Mouse (Mus musculus) intestine, postnatal 0 days (tissue): ENCODE data around the gene Scrn2. TPM values are rescaled to one million over a fixed set of nuclear protein-coding genes. Genes with fewer than 3 reads are reported as not detected.

Experiments
- ATAC-seq: fragments of 200-750 bp; cut with Nextera tagmentation; 2 replicates; pipeline ENCODE4 v1.8.0; 2017; ENCODE audit warnings: mild to moderate bottlenecking, moderate TSS enrichment, moderate library complexity
- H3K27ac ChIP-seq: fragments of 300-500 bp; sonication (generic); 2 replicates; pipeline ENCODE4 v1.5.1; 2014; ENCODE audit warnings: mild to moderate bottlenecking, low read depth, low read length, moderate library complexity
- H3K27me3 ChIP-seq: fragments of 300-500 bp; sonication (generic); replicated peaks from 2 replicates; pipeline ENCODE4 v1.6.1; 2014; ENCODE audit warnings: low read length, mixed read lengths; ENCODE audit not compliant: control insufficient read depth, insufficient read depth
- H3K36me3 ChIP-seq: fragments of 300-500 bp; sonication (generic); 2 replicates; pipeline ENCODE4 v1.6.1; 2014; ENCODE audit warnings: mild to moderate bottlenecking, moderate library complexity; ENCODE audit not compliant: control insufficient read depth, insufficient read depth
- H3K4me1 ChIP-seq: fragments of 300-500 bp; sonication (generic); replicated peaks from 2 replicates; pipeline ENCODE4 v1.6.1; 2014; ENCODE audit warnings: antibody characterized with exemption, low read length, mixed read lengths; ENCODE audit not compliant: control insufficient read depth, insufficient read depth
- H3K4me2 ChIP-seq: fragments of 300-500 bp; sonication (generic); replicated peaks from 2 replicates; pipeline ENCODE4 v1.6.1; 2014; ENCODE audit warnings: low read depth, mild to moderate bottlenecking, moderate library complexity
- H3K4me3 ChIP-seq: fragments of 300-500 bp; sonication (generic); 2 replicates; pipeline ENCODE4 v1.5.1; 2014; ENCODE audit warnings: low read depth, low read length
- H3K9ac ChIP-seq: fragments of 300-500 bp; sonication (generic); 2 replicates; pipeline ENCODE4 v1.6.1; 2014; ENCODE audit warnings: mild to moderate bottlenecking, low read depth, low read length
- H3K9me3 ChIP-seq: fragments of 300-500 bp; sonication (generic); 2 replicates; pipeline ENCODE4 v1.6.1; 2016; ENCODE audit warnings: mixed run types; ENCODE audit not compliant: control insufficient read depth
- CTCF ChIP-seq: sonication (generic); IDR thresholded peaks from 2 replicates; pipeline ENCODE4 v1.5.1; 2016; ENCODE audit warnings: low read depth, mild to moderate bottlenecking, control low read depth, antibody characterized with exemption, moderate library complexity
- WGBS: fragments of 180-500 bp; shearing (Covaris S2); extraction: QIAGEN DNeasy Blood & Tissue Kit; methylation state at CpG from one replicate; pipeline ENCODE4 v1.1.7; 2014; 5-methylcytosine and 5-hydroxymethylcytosine counted together
- polyA plus RNA-seq: library from polyadenylated mRNA; unstranded; fragments of >200 nt; fragmentation: Nextera tagmentation; extraction: Ambion mirVana; gene quantifications from 2 replicates; pipeline ENCODE4 v1.2.1, GENCODE M21; 2015

Gene Scrn2
- polyA plus RNA-seq, 1 experiment from 2014 or later: 24.5 TPM

- Histone ChIP-seq H3K27ac (no peak overlapping the region), H3K9ac (no peak overlapping the region), H3K4me2 (no peak overlapping the region), H3K27me3 (no peaks in the 10 kb centered on the region), H3K9me3 (no peaks in the 10 kb centered on the region), H3K36me3 (peaks cover 19% of the 10 kb centered on the region; the same call in 1 of the 2 replicates), H3K4me3 (no peak overlapping the region), H3K4me1 (peaks cover 5% of the 10 kb centered on the region; the same call in 1 of the 2 replicates)
- no peak for TF ChIP-seq CTCF
- ATAC-seq: no peak
- WGBS: 74% methylated on average over 8 of the region's 8 CpGs
These were observed 18.4 kb downstream of the Scrn2 start for GRCm38 (mm10) chr11:97048090-97048650.

DNA sequence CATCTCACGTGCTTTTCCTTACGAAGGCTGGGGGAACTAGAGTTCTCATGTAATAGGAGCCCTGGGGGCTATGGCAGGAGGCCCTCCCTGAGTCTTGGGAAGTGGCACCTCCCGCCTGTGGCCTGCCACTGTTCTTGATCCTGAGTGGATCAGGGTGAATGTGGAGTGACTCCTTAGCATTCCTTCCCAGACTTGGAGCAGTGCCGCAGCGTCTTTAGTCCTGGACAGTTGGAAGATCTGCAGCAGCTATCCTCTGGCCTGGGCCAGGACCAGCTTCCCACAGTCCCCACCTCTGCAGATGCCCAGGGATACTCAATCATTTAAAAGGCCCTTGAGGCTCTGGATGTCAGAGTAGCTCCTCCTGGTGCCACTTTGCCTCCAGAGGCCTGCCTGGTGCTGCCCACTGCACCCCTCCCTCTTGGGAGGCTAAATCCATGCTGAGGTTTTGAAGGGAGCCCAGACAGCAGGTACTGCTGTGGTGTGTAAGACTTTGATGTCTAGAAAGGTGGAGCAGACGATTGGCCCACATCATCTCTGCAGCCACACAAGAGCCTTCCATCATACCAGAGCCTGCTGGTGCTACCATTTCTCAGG is 19.9 kb downstream of the Scrn2 start:
- Histone ChIP-seq H3K4me1 (peaks cover 5% of the 10 kb centered on the region; the same call in 1 of the 2 replicates), H3K27ac (no peak overlapping the region; the same call in 1 of the 2 replicates), H3K9ac (no peak overlapping the region), H3K36me3 (peaks cover 27% of the 10 kb centered on the region), H3K9me3 (no peaks in the 10 kb centered on the region), H3K27me3 (no peaks in the 10 kb centered on the region), H3K4me2 (no peak overlapping the region), H3K4me3 (no peak overlapping the region)
- no peak for ATAC-seq
- WGBS: 80% methylated on average over 6 of the region's 6 CpGs
- TF ChIP-seq CTCF: no peak

- 3% methylated on average over 18 of the region's 18 CpGs for WGBS
- peak; percentile 34 for ATAC-seq
These were observed 20.6 kb downstream of the Scrn2 start, which contains the start of gene Osbpl7 for GRCm38 (mm10) chr11:97050216-97050943. Gene Osbpl7, plus strand, starts transcription at chr11:97050628.

GRCm38 (mm10) chr11:97050944-97051586 is 21.3 kb downstream of the Scrn2 start:
- peak overlapping the region; percentile 93 for H3K4me2 ChIP-seq
- H3K4me1 ChIP-seq: peaks cover 5% of the 10 kb centered on the region; the same call in 1 of the 2 replicates
- peaks cover 36% of the 10 kb centered on the region for H3K36me3 ChIP-seq
- no peaks in the 10 kb centered on the region for H3K27me3 ChIP-seq
- peak overlapping the region; percentile 78 for H3K9ac ChIP-seq
- no peak for ATAC-seq
- H3K9me3 ChIP-seq: no peaks in the 10 kb centered on the region
- no peak for TF ChIP-seq CTCF
- H3K27ac ChIP-seq: peak overlapping the region; percentile 91
- H3K4me3 ChIP-seq: peak overlapping the region; percentile 77
- 12% methylated on average over 13 of the region's 13 CpGs for whole genome bisulfite sequencing

More at GRCm38 (mm10) chr11:97050216-97050943, 20.6 kb downstream of the Scrn2 start, which contains the start of gene Osbpl7:
- peaks cover 32% of the 10 kb centered on the region for H3K36me3 ChIP-seq
- peak within 1 kb of the TSS; percentile 91 for H3K27ac ChIP-seq
- H3K27me3 ChIP-seq: no peaks in the 10 kb centered on the region
- TF ChIP-seq CTCF: peak; percentile 63
- H3K4me1 ChIP-seq: peaks cover 5% of the 10 kb centered on the region; the same call in 1 of the 2 replicates
- no peaks in the 10 kb centered on the region for H3K9me3 ChIP-seq
- H3K4me2 ChIP-seq: peak within 1 kb of the TSS; percentile 93
- H3K4me3 ChIP-seq: peak within 1 kb of the TSS; percentile 77
- H3K9ac ChIP-seq: peak within 1 kb of the TSS; percentile 78

DNA sequence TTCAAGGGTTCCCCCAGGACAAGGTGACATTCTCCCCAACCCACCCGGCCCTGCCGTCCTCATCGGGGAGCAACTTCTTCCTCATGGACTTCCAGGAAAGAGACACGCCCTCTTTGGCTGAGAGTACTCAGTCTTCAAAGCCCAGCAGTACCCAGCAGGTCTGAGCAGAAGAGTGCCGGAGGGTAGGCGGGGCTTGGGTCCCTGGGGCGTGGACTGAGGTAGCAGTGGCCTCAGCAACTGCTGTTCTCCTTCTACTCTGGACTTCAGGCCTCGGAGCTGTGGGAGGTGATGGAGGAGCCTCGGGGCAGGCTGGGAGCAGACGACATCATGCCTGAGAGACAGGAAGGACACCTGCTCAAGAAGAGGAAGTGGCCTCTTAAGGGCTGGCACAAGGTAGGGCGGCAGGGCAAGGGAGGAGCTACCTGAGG is 22.5 kb downstream of the Scrn2 start:
- 0 out of 2 replicates have a peak overlapping the region, but pooled peaks have one; percentile 1 for H3K9ac ChIP-seq
- peaks cover 5% of the 10 kb centered on the region; the same call in 1 of the 2 replicates for H3K4me1 ChIP-seq
- H3K27ac ChIP-seq: peak overlapping the region; percentile 91
- H3K4me2 ChIP-seq: peak overlapping the region; percentile 93
- H3K9me3 ChIP-seq: no peaks in the 10 kb centered on the region
- no peak for TF ChIP-seq CTCF
- WGBS: 11% methylated on average over 11 of the region's 11 CpGs
- ATAC-seq: peak; percentile 87
- peak overlapping the region; percentile 77 for H3K4me3 ChIP-seq
- H3K36me3 ChIP-seq: peaks cover 47% of the 10 kb centered on the region
- H3K27me3 ChIP-seq: no peaks in the 10 kb centered on the region
